Comparison of ENCODE assay signal across 8 mouse cellular contexts in genomic region chrX:101639306-101639705, GRCm38 (mm10). TPM values are rescaled to one million over a fixed set of nuclear protein-coding genes. Genes with fewer than 3 reads are reported as not detected.
A peak's percentile ranks its signal among the peaks of the same experiment; 100 is the strongest.
DNase-seq lines count a peak whose midpoint lies in the region; ATAC-seq and TF ChIP-seq lines count a peak whose summit lies in the region.

No protein-coding gene starts in this region.

- H3K9ac ChIP-seq in forebrain, embryonic 12.5 days: no peak overlapping the region
- no peak overlapping the region; the same call in 1 of the 2 replicates for H3K9ac ChIP-seq in limb, embryonic 11.5 days (ENCODE audit: low read length)

- TF ChIP-seq POLR2A in olfactory bulb, adult 2 months (IDR thresholded peaks at IDR 0.05; ENCODE audit: insufficient read depth, low read depth, low read length): no peak

- no peak for DNase-seq in left cerebral cortex, adult 2 months (ENCODE audit: extremely low spot score in 1 of 2, low spot score in 2 of 2)
- no peak for DNase-seq in left cerebral cortex, adult 9 months (ENCODE audit: low spot score in 2 of 2)
- peak; percentile 68 for DNase-seq in R1 (ENCODE audit: low read depth, low spot score)
- DNase-seq in limb, embryonic 11.5 days (ENCODE audit: low spot score): peak; percentile 25
- no peak for DNase-seq in right cerebral cortex, postnatal 25 days
- DNase-seq in left cerebral cortex, adult 18-20 months (ENCODE audit: low spot score in 2 of 2): no peak

- H3K27ac ChIP-seq in left cerebral cortex, adult 2 months: peak overlapping the region; percentile 38; the same call in 1 of the 2 replicates
- no peak overlapping the region for H3K27ac ChIP-seq in forebrain, embryonic 12.5 days
- H3K27ac ChIP-seq in limb, embryonic 11.5 days (replicated peaks; ENCODE audit: low read depth, low read length): no peak overlapping the region
- H3K27ac ChIP-seq in olfactory bulb, adult 2 months (ENCODE audit: insufficient read depth, low read depth, low read length): 0 out of 2 replicates have a peak overlapping the region, but pooled peaks have one; percentile 44

- ATAC-seq in forebrain, embryonic 12.5 days (ENCODE audit: low FRiP score): peak; percentile 14; the same call in 1 of the 2 replicates
- no peak for ATAC-seq in limb, embryonic 11.5 days (ENCODE audit: insufficient number of reproducible peaks, low FRiP score, low TSS enrichment, low read depth)

- peaks cover 17% of the 10 kb centered on the region for H3K27me3 ChIP-seq in forebrain, embryonic 12.5 days
- peaks cover 18% of the 10 kb centered on the region for H3K27me3 ChIP-seq in limb, embryonic 11.5 days (ENCODE audit: control insufficient read depth, insufficient read depth, low read length)

- H3K4me2 ChIP-seq in forebrain, embryonic 12.5 days: peak overlapping the region; percentile 45
- H3K4me2 ChIP-seq in limb, embryonic 11.5 days (ENCODE audit: low read depth, severe bottlenecking): peak overlapping the region; percentile 37

- no peak for TF ChIP-seq CTCF in left cerebral cortex, adult 2 months (IDR thresholded peaks at IDR 0.05)
- TF ChIP-seq CTCF in olfactory bulb, adult 2 months (IDR thresholded peaks at IDR 0.05; ENCODE audit: insufficient read depth, low read depth, low read length): no peak

- H3K9me3 ChIP-seq in forebrain, embryonic 12.5 days: no peaks in the 10 kb centered on the region
- no peaks in the 10 kb centered on the region for H3K9me3 ChIP-seq in limb, embryonic 11.5 days (ENCODE audit: control insufficient read depth, low read length)

- 20% methylated on average over 13 of the region's 13 CpGs for WGBS in forebrain, embryonic 12.5 days
- WGBS in limb, embryonic 11.5 days: 18% methylated on average over 13 of the region's 13 CpGs
- WGBS in olfactory bulb, adult 2 months: 17% methylated on average over 13 of the region's 13 CpGs

- intact Hi-C loops in left cerebral cortex, adult 2 months (cut with DNase I): no loop called here

- H3K4me1 ChIP-seq in forebrain, embryonic 12.5 days: peaks cover 5% of the 10 kb centered on the region; the same call in 1 of the 2 replicates
- H3K4me1 ChIP-seq in limb, embryonic 11.5 days (ENCODE audit: control insufficient read depth, insufficient read depth, low read length): no peaks in the 10 kb centered on the region
- no peaks in the 10 kb centered on the region for H3K4me1 ChIP-seq in olfactory bulb, adult 2 months (ENCODE audit: control insufficient read depth, insufficient read depth, low read length)

- H3K36me3 ChIP-seq in forebrain, embryonic 12.5 days (replicated peaks): 0 out of 2 replicates have a peak, but pooled peaks cover 4% of the 10 kb centered on the region
- no peaks in the 10 kb centered on the region for H3K36me3 ChIP-seq in limb, embryonic 11.5 days (ENCODE audit: control insufficient read depth, insufficient read depth, low read length)

- peak overlapping the region; percentile 60 for H3K4me3 ChIP-seq in left cerebral cortex, adult 2 months
- H3K4me3 ChIP-seq in forebrain, embryonic 12.5 days (replicated peaks): peak overlapping the region; percentile 56
- H3K4me3 ChIP-seq in limb, embryonic 11.5 days (ENCODE audit: low read depth, low read length): peak overlapping the region; percentile 19
- H3K4me3 ChIP-seq in olfactory bulb, adult 2 months (ENCODE audit: insufficient read depth, low read depth, low read length): no peak overlapping the region

RNA-seq across cellular contexts. Expression of gene Ogt, which starts 0.6 kb away (rescaled TPM):
- total RNA-seq in left cerebral cortex, adult 2 months (2021): 100 to 1,000 TPM; 232 to 236 TPM
- 199 and 218 TPM in 2 replicates for polyA plus RNA-seq in forebrain, embryonic 12.5 days (2016; fragmentation: Nextera tagmentation; extraction: Ambion mirVana)
- 215 and 218 TPM in 2 replicates for polyA plus RNA-seq in limb, embryonic 11.5 days (2014; fragmentation: Nextera tagmentation; extraction: Ambion mirVana)
- polyA plus RNA-seq in olfactory bulb, adult 2 months (2012; ENCODE audit: insufficient read depth, insufficient read length, low replicate concordance, missing spikeins): 377 and 593 TPM in 2 replicates
- total RNA-seq in left cerebral cortex, adult 18-20 months (2021): 100 to 1,000 TPM; 212 to 218 TPM

Comparison
In these comparisons a context has a peak if more than half of its experiments do, and no peak if none do; other contexts are left out.
1. DNase-seq: peak in R1 (single experiment) and limb, embryonic 11.5 days (single experiment); none in left cerebral cortex, adult 2 months (0 of 2), left cerebral cortex, adult 9 months (0 of 2), right cerebral cortex, postnatal 25 days (single experiment) and left cerebral cortex, adult 18-20 months (0 of 2).
2. H3K27ac ChIP-seq: peak in left cerebral cortex, adult 2 months (single experiment) and olfactory bulb, adult 2 months (single experiment); none in forebrain, embryonic 12.5 days (single experiment) and limb, embryonic 11.5 days (single experiment).